ENCODE assay signal across 8 mouse cellular contexts in the genomic region with DNA sequence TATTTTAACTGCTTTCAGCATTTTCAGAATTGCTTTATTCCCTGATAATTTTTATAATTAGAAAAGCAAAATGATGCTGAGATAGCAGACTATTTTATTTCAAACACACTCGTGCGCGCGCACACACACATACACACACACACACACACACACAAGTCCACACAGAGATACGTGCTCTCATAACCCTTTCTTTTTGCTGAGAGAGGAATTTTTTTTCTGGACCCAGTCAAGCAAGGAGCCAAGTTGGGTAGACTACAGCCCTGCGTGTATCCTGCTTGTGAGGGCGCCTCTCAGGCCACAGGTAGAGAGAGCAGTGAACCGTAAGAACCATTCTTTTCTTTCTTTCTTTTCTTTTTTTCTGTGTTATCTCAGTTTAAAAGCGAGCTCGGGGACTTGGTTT. TPM values are rescaled to one million over a fixed set of nuclear protein-coding genes. Genes with fewer than 3 reads are reported as not detected.
A peak's percentile ranks its signal among the peaks of the same experiment; 100 is the strongest.
DNase-seq lines count a peak whose midpoint lies in the region; ATAC-seq and TF ChIP-seq lines count a peak whose summit lies in the region.

No protein-coding gene starts in this region.

- DNase-seq in heart, postnatal 14 days: no peak
- DNase-seq in midbrain, postnatal 0 days (ENCODE audit: low spot score): no peak
- DNase-seq in cerebellum, adult 11-12 months: no peak
- no peak for DNase-seq in urinary bladder, postnatal 14 days (ENCODE audit: low spot score)

- no peaks in the 10 kb centered on the region for H3K27me3 ChIP-seq in heart, embryonic 14.5 days (ENCODE audit: control insufficient read depth, insufficient read depth, low read length)
- no peaks in the 10 kb centered on the region for H3K27me3 ChIP-seq in forebrain, embryonic 13.5 days
- peaks cover 3% of the 10 kb centered on the region; the same call in 1 of the 2 replicates for H3K27me3 ChIP-seq in kidney, embryonic 16.5 days (ENCODE audit: insufficient read depth, low read length)
- H3K27me3 ChIP-seq in midbrain, postnatal 0 days (ENCODE audit: insufficient read depth, low read length): no peaks in the 10 kb centered on the region

- H3K4me2 ChIP-seq in heart, embryonic 14.5 days (ENCODE audit: low read length): peak overlapping the region; percentile 62
- H3K4me2 ChIP-seq in forebrain, embryonic 13.5 days: peak overlapping the region; percentile 53
- H3K4me2 ChIP-seq in kidney, embryonic 16.5 days (replicated peaks; ENCODE audit: low read depth, low read length): peak overlapping the region; percentile 51
- peak overlapping the region; percentile 46 for H3K4me2 ChIP-seq in midbrain, postnatal 0 days (ENCODE audit: low read depth, low read length, poor library complexity, severe bottlenecking)

- H3K27ac ChIP-seq in heart, embryonic 14.5 days (replicated peaks in 1 of 2; ENCODE audit: control insufficient read depth in 1 of 2, insufficient read depth in 1 of 2, low read depth in 2 of 2, low read length in 2 of 2): peak overlapping the region; percentile 26 to 62; a peak in 2 of 4 replicates
- no peak overlapping the region for H3K27ac ChIP-seq in forebrain, embryonic 13.5 days
- no peak overlapping the region for H3K27ac ChIP-seq in kidney, embryonic 16.5 days (ENCODE audit: low read length)
- H3K27ac ChIP-seq in midbrain, postnatal 0 days (ENCODE audit: low read depth, low read length): no peak overlapping the region

- H3K36me3 ChIP-seq in heart, embryonic 14.5 days (ENCODE audit: control insufficient read depth, insufficient read depth, low read length): no peaks in the 10 kb centered on the region
- H3K36me3 ChIP-seq in forebrain, embryonic 13.5 days (ENCODE audit: poor library complexity, severe bottlenecking): no peaks in the 10 kb centered on the region
- H3K36me3 ChIP-seq in kidney, embryonic 16.5 days (ENCODE audit: insufficient read depth, low read length): no peaks in the 10 kb centered on the region
- H3K36me3 ChIP-seq in midbrain, postnatal 0 days (ENCODE audit: insufficient read depth, low read length): no peaks in the 10 kb centered on the region

- no peak for ATAC-seq in heart, embryonic 14.5 days (ENCODE audit: insufficient number of reproducible peaks, insufficient read depth, low FRiP score, low read depth)
- no peak for ATAC-seq in forebrain, embryonic 13.5 days
- ATAC-seq in kidney, embryonic 16.5 days (ENCODE audit: low FRiP score, low TSS enrichment): peak; percentile 64; the same call in 1 of the 2 replicates
- no peak for ATAC-seq in midbrain, postnatal 0 days (ENCODE audit: low FRiP score)
- ATAC-seq in inflammation-experienced regulatory T-cells, adult 6 months: no peak

- H3K9me3 ChIP-seq in heart, embryonic 14.5 days (ENCODE audit: control insufficient read depth, low read length): no peaks in the 10 kb centered on the region
- H3K9me3 ChIP-seq in forebrain, embryonic 13.5 days (replicated peaks): no peaks in the 10 kb centered on the region
- H3K9me3 ChIP-seq in kidney, embryonic 16.5 days (ENCODE audit: low read length): no peaks in the 10 kb centered on the region
- no peaks in the 10 kb centered on the region for H3K9me3 ChIP-seq in midbrain, postnatal 0 days (ENCODE audit: low read length)

- intact Hi-C loops in heart, postnatal 14 days (cut with DNase I): loop anchor here (10.0 kb wide), 2 partner anchors 147 to 467 kb away; a partner anchor contains a TSS

- H3K4me3 ChIP-seq in heart, embryonic 14.5 days (ENCODE audit: control insufficient read depth in 1 of 2, insufficient read depth in 1 of 2, low read depth in 1 of 2, low read length in 2 of 2): peak overlapping the region; percentile 47 to 50
- H3K4me3 ChIP-seq in forebrain, embryonic 13.5 days: peak overlapping the region; percentile 39
- H3K4me3 ChIP-seq in kidney, embryonic 16.5 days (ENCODE audit: low read length): peak overlapping the region; percentile 44
- peak overlapping the region; percentile 40 for H3K4me3 ChIP-seq in midbrain, postnatal 0 days (ENCODE audit: low read depth, low read length)

- 48% methylated on average over 10 of the region's 10 CpGs for WGBS in heart, embryonic 14.5 days
- 35% methylated on average over 10 of the region's 10 CpGs for WGBS in forebrain, embryonic 13.5 days
- 59% methylated on average over 10 of the region's 10 CpGs for WGBS in kidney, embryonic 16.5 days
- 40% methylated on average over 10 of the region's 10 CpGs for WGBS in midbrain, postnatal 0 days

- peaks cover 2 to 12% of the 10 kb centered on the region in 2 experiments for H3K4me1 ChIP-seq in heart, embryonic 14.5 days (ENCODE audit: control insufficient read depth in 2 of 2, insufficient read depth in 2 of 2, low read length in 2 of 2)
- H3K4me1 ChIP-seq in forebrain, embryonic 13.5 days: no peaks in the 10 kb centered on the region
- H3K4me1 ChIP-seq in kidney, embryonic 16.5 days (ENCODE audit: insufficient read depth, low read length): no peaks in the 10 kb centered on the region; the same call in 1 of the 2 replicates
- no peaks in the 10 kb centered on the region for H3K4me1 ChIP-seq in midbrain, postnatal 0 days (ENCODE audit: insufficient read depth, low read length)

- H3K9ac ChIP-seq in heart, embryonic 14.5 days (ENCODE audit: low read length): peak overlapping the region; percentile 69
- H3K9ac ChIP-seq in forebrain, embryonic 13.5 days: no peak overlapping the region; the same call in 1 of the 2 replicates
- H3K9ac ChIP-seq in kidney, embryonic 16.5 days (replicated peaks; ENCODE audit: low read length): no peak overlapping the region
- no peak overlapping the region for H3K9ac ChIP-seq in midbrain, postnatal 0 days (replicated peaks; ENCODE audit: low read length, poor library complexity, severe bottlenecking)

- no peak for TF ChIP-seq CTCF in midbrain, postnatal 0 days (IDR thresholded peaks at IDR 0.05)

RNA-seq across cellular contexts. Expression of a gene that starts 7.9 kb away (rescaled TPM):
- polyA plus RNA-seq in heart, embryonic 14.5 days (2014; fragmentation: Nextera tagmentation; extraction: Ambion mirVana): 38.1 and 40.4 TPM in 2 replicates
- 1 to 10 TPM; 3.0 to 3.2 TPM for total RNA-seq in heart, postnatal 14 days (2021)
- polyA plus RNA-seq in forebrain, embryonic 13.5 days (2015; fragmentation: Nextera tagmentation; extraction: Ambion mirVana): 11.2 and 14.4 TPM in 2 replicates
- polyA plus RNA-seq in kidney, embryonic 16.5 days (2015; fragmentation: Nextera tagmentation; extraction: Ambion mirVana): 12.1 and 16.5 TPM in 2 replicates
- total RNA-seq in midbrain, postnatal 0 days (2014; rRNA removed): 5.2 and 7.1 TPM in 2 replicates
- polyA plus RNA-seq in midbrain, postnatal 0 days (2015; fragmentation: Nextera tagmentation; extraction: Ambion mirVana): 8.4 and 8.6 TPM in 2 replicates
- not detected for polyA plus RNA-seq in inflammation-experienced regulatory T-cells, adult 6 months (2017; shearing (Covaris generic))

RNA-seq across cellular contexts. Expression of a gene that starts 38.7 kb away (rescaled TPM):
- polyA plus RNA-seq in heart, embryonic 14.5 days (2014; fragmentation: Nextera tagmentation; extraction: Ambion mirVana): not detected in 2 replicates
- total RNA-seq in heart, postnatal 14 days (2021): not detected
- not detected in 2 replicates for polyA plus RNA-seq in forebrain, embryonic 13.5 days (2015; fragmentation: Nextera tagmentation; extraction: Ambion mirVana)
- polyA plus RNA-seq in kidney, embryonic 16.5 days (2015; fragmentation: Nextera tagmentation; extraction: Ambion mirVana): not detected in 2 replicates
- total RNA-seq in midbrain, postnatal 0 days (2014; rRNA removed): not detected in 2 replicates
- polyA plus RNA-seq in midbrain, postnatal 0 days (2015; fragmentation: Nextera tagmentation; extraction: Ambion mirVana): not detected in 2 replicates
- polyA plus RNA-seq in inflammation-experienced regulatory T-cells, adult 6 months (2017; shearing (Covaris generic)): not detected

Comparison
In these comparisons a context has a peak if more than half of its experiments do, and no peak if none do; other contexts are left out.
1. H3K27ac ChIP-seq: peak in heart, embryonic 14.5 days (2 of 2); none in forebrain, embryonic 13.5 days (single experiment), kidney, embryonic 16.5 days (single experiment) and midbrain, postnatal 0 days (single experiment).
2. Peak in every context shown above with its lines, with median percentiles within 50 percentile points of each other: H3K4me2 ChIP-seq and H3K4me3 ChIP-seq.